Mouse (Mus musculus) forebrain, embryonic 10.5 days (tissue): ENCODE measurements around the gene Bud31. TPM values are rescaled to one million over a fixed set of nuclear protein-coding genes. Genes with fewer than 3 reads are reported as not detected.
"Not testable (repeated sequence)": the region's sequence is repeated elsewhere in the genome, so short reads cannot be mapped to it uniquely, and the experiment has no call there.

Experiments used
- DNase-seq: peaks from one replicate; pipeline ENCODE4 v3.0.0-alpha.2; 2017; ENCODE audit warnings: low spot score; ENCODE audit errors: extremely low spot score
- H3K27ac ChIP-seq: fragments of 300-500 bp; sonication (generic); 2 replicates; pipeline ENCODE4 v1.5.1; 2016; ENCODE audit warnings: mild to moderate bottlenecking
- H3K27me3 ChIP-seq: fragments of 300-500 bp; sonication (generic); 2 replicates; pipeline ENCODE4 v1.6.1; 2016; ENCODE audit warnings: mild to moderate bottlenecking; ENCODE audit not compliant: poor library complexity, severe bottlenecking
- H3K36me3 ChIP-seq: fragments of 300-500 bp; sonication (generic); replicated peaks from 2 replicates; pipeline ENCODE4 v1.6.1; 2016; ENCODE audit warnings: mild to moderate bottlenecking, moderate library complexity
- H3K4me1 ChIP-seq: fragments of 300-500 bp; sonication (generic); 2 replicates; pipeline ENCODE4 v1.6.1; 2016
- H3K4me3 ChIP-seq: fragments of 300-500 bp; sonication (generic); 2 replicates; pipeline ENCODE4 v1.5.1; 2016; ENCODE audit warnings: mild to moderate bottlenecking, moderate library complexity
- H3K9me3 ChIP-seq: fragments of 300-500 bp; sonication (generic); 2 replicates; pipeline ENCODE4 v1.6.1; 2016; ENCODE audit warnings: mild to moderate bottlenecking, moderate library complexity
- WGBS: fragments of 180-500 bp; shearing (Covaris S2); methylation state at CpG from one replicate; pipeline ENCODE4 v1.1.7; 2016; 5-methylcytosine and 5-hydroxymethylcytosine counted together
- polyA plus RNA-seq: library from polyadenylated mRNA; unstranded; fragments of >200 nt; fragmentation: Nextera tagmentation; extraction: Ambion mirVana; gene quantifications from 2 replicates; pipeline ENCODE4 v1.2.1, GENCODE M21; 2016

The Bud31 gene
- polyA plus RNA-seq, 1 experiment from 2014 or later: 253 TPM

- peaks cover 100% of the 10 kb centered on the region for H3K36me3 ChIP-seq
- 95% methylated on average over 3 of the region's 3 CpGs for WGBS
- no peaks in the 10 kb centered on the region for H3K4me1 ChIP-seq
- H3K27me3 ChIP-seq: no peaks in the 10 kb centered on the region
- H3K4me3 ChIP-seq: no peak overlapping the region
- no peak overlapping the region for H3K27ac ChIP-seq
- no peak for DNase-seq
- no peaks in the 10 kb centered on the region for H3K9me3 ChIP-seq
These were observed 9.2 kb upstream of the Bud31 start for GRCm38 (mm10) chr5:145130995-145131394.

GRCm38 (mm10) chr5:145133275-145133674 lies 6.9 kb upstream of the Bud31 start:
- H3K9me3 ChIP-seq, H3K27ac ChIP-seq, H3K27me3 ChIP-seq, DNase-seq, H3K4me3 ChIP-seq: not testable (repeated sequence)
- Histone ChIP-seq H3K4me1 (peaks cover 11% of the 10 kb centered on the region), H3K36me3 (peaks cover 94% of the 10 kb centered on the region)
- 94% methylated on average over 6 of the region's 6 CpGs for WGBS

- Histone ChIP-seq H3K36me3 (peaks cover 64% of the 10 kb centered on the region), H3K4me3 (peak overlapping the region; percentile 97), H3K27me3 (no peaks in the 10 kb centered on the region), H3K4me1 (peaks cover 29% of the 10 kb centered on the region), H3K27ac (peak overlapping the region; percentile 99), H3K9me3 (no peaks in the 10 kb centered on the region)
- 31% methylated on average over 6 of the region's 6 CpGs for WGBS
- DNase-seq: no peak
These were observed 1.3 kb upstream of the Bud31 start for GRCm38 (mm10) chr5:145138836-145139235.

- no peaks in the 10 kb centered on the region for H3K27me3 ChIP-seq
- no peaks in the 10 kb centered on the region for H3K9me3 ChIP-seq
- peak overlapping the region; percentile 97 for H3K4me3 ChIP-seq
- peaks cover 64% of the 10 kb centered on the region for H3K36me3 ChIP-seq
- DNase-seq: no peak
- under 1% methylated on average over 18 of the region's 18 CpGs for WGBS
- H3K4me1 ChIP-seq: peaks cover 29% of the 10 kb centered on the region
- peak overlapping the region; percentile 99 for H3K27ac ChIP-seq
These were observed 449 bp downstream of the Bud31 start for GRCm38 (mm10) chr5:145140611-145141010.

GRCm38 (mm10) chr5:145147748-145148147 lies 7.6 kb downstream of the Bud31 start:
- no peaks in the 10 kb centered on the region for H3K9me3 ChIP-seq
- H3K4me1 ChIP-seq: no peaks in the 10 kb centered on the region
- no peak for DNase-seq
- H3K27me3 ChIP-seq: no peaks in the 10 kb centered on the region
- no peak overlapping the region for H3K27ac ChIP-seq
- peaks cover 100% of the 10 kb centered on the region for H3K36me3 ChIP-seq
- 95% methylated on average over 5 of the region's 5 CpGs for WGBS
- H3K4me3 ChIP-seq: no peak overlapping the region

- H3K36me3 ChIP-seq: peaks cover 100% of the 10 kb centered on the region
- no peaks in the 10 kb centered on the region for H3K27me3 ChIP-seq
- no peak overlapping the region for H3K4me3 ChIP-seq
- no peaks in the 10 kb centered on the region for H3K4me1 ChIP-seq
- no peaks in the 10 kb centered on the region for H3K9me3 ChIP-seq
- WGBS: 94% methylated on average over 6 of the region's 6 CpGs
- no peak overlapping the region for H3K27ac ChIP-seq
- DNase-seq: no peak
These were observed 9.1 kb downstream of the Bud31 start for GRCm38 (mm10) chr5:145149294-145149693.

GRCm38 (mm10) chr5:145152690-145153089 lies 12.5 kb downstream of the Bud31 start:
- WGBS: 92% methylated on average over 5 of the region's 5 CpGs
- H3K4me1 ChIP-seq: no peaks in the 10 kb centered on the region
- no peaks in the 10 kb centered on the region for H3K27me3 ChIP-seq
- H3K4me3 ChIP-seq: no peak overlapping the region
- H3K9me3 ChIP-seq: no peaks in the 10 kb centered on the region
- H3K36me3 ChIP-seq: peaks cover 97% of the 10 kb centered on the region
- DNase-seq: no peak
- no peak overlapping the region for H3K27ac ChIP-seq

- no peaks in the 10 kb centered on the region for H3K9me3 ChIP-seq
- WGBS: 95% methylated on average over 14 of the region's 14 CpGs
- peaks cover 9% of the 10 kb centered on the region for H3K4me1 ChIP-seq
- H3K36me3 ChIP-seq: peaks cover 84% of the 10 kb centered on the region
- no peaks in the 10 kb centered on the region for H3K27me3 ChIP-seq
- DNase-seq: no peak
- H3K4me3 ChIP-seq: no peak overlapping the region
- H3K27ac ChIP-seq: no peak overlapping the region
These were observed 21.2 kb downstream of the Bud31 start for GRCm38 (mm10) chr5:145161361-145161760.

- DNase-seq: no peak
- H3K27me3 ChIP-seq: no peaks in the 10 kb centered on the region
- H3K9me3 ChIP-seq: no peaks in the 10 kb centered on the region
- 76% methylated on average over 3 of the region's 3 CpGs for WGBS
- H3K4me3 ChIP-seq: no peak overlapping the region; the same call in 1 of the 2 replicates
- H3K4me1 ChIP-seq: peaks cover 25% of the 10 kb centered on the region
- H3K36me3 ChIP-seq: peaks cover 56% of the 10 kb centered on the region
- no peak overlapping the region for H3K27ac ChIP-seq
These were observed 24.5 kb downstream of the Bud31 start for GRCm38 (mm10) chr5:145164710-145165109.

- Histone ChIP-seq H3K27me3 (no peaks in the 10 kb centered on the region), H3K36me3 (peaks cover 56% of the 10 kb centered on the region), H3K27ac (no peak overlapping the region), H3K4me1 (peaks cover 25% of the 10 kb centered on the region), H3K9me3 (no peaks in the 10 kb centered on the region), H3K4me3 (no peak overlapping the region; the same call in 1 of the 2 replicates)
- DNase-seq: no peak
- 91% methylated on average over 15 of the region's 15 CpGs for WGBS
These were observed 25.0 kb downstream of the Bud31 start for GRCm38 (mm10) chr5:145165184-145165583.

- H3K4me1 ChIP-seq: peaks cover 25% of the 10 kb centered on the region
- no peaks in the 10 kb centered on the region for H3K9me3 ChIP-seq
- peak; percentile 100 for DNase-seq
- no peaks in the 10 kb centered on the region for H3K27me3 ChIP-seq
- peak within 1 kb of the TSS; percentile 89 for H3K4me3 ChIP-seq
- under 1% methylated on average over 51 of the region's 51 CpGs for WGBS
- peak within 1 kb of the TSS; percentile 93 for H3K27ac ChIP-seq
- H3K36me3 ChIP-seq: peaks cover 56% of the 10 kb centered on the region
These were observed 26.6 kb downstream of the Bud31 start, which contains the start of the genes Ptcd1 and Cpsf4 for GRCm38 (mm10) chr5:145166536-145167305. TSS of gene Ptcd1 (minus strand) at chr5:145167108. TSS of gene Cpsf4 (plus strand) at chr5:145167213.

GRCm38 (mm10) chr5:145167306-145167661 lies 27.1 kb downstream of the Bud31 start:
- peaks cover 56% of the 10 kb centered on the region for H3K36me3 ChIP-seq
- peaks cover 25% of the 10 kb centered on the region for H3K4me1 ChIP-seq
- no peak for DNase-seq
- peak overlapping the region; percentile 93 for H3K27ac ChIP-seq
- WGBS: 0% methylated on average over 28 of the region's 28 CpGs
- no peaks in the 10 kb centered on the region for H3K27me3 ChIP-seq
- H3K9me3 ChIP-seq: no peaks in the 10 kb centered on the region
- peak overlapping the region; percentile 89 for H3K4me3 ChIP-seq

GRCm38 (mm10) chr5:145178461-145178980 lies 38.4 kb downstream of the Bud31 start:
- H3K9me3 ChIP-seq: no peaks in the 10 kb centered on the region
- H3K27me3 ChIP-seq: no peaks in the 10 kb centered on the region
- 88% methylated on average over 18 of the region's 18 CpGs for WGBS
- DNase-seq: no peak
- H3K27ac ChIP-seq: no peak overlapping the region
- H3K4me1 ChIP-seq: no peaks in the 10 kb centered on the region
- H3K4me3 ChIP-seq: no peak overlapping the region
- peaks cover 100% of the 10 kb centered on the region for H3K36me3 ChIP-seq
